ENCODE assay signal across 18 mouse cellular contexts in genomic region chr16:34388871-34389270, GRCm38 (mm10).
A peak's percentile ranks its signal among the peaks of the same experiment; 100 is the strongest.
DNase-seq lines count a peak whose midpoint lies in the region; ATAC-seq lines count a peak whose summit lies in the region.
"Had no signal": no experiment of that assay in that cellular context is flagged by ENCODE, and none has a peak within 500 bp of the region (broad histone marks: within the 10 kb centered on the region; RNA-seq: fewer than 3 reads in every experiment).

No protein-coding gene starts in this region.

- no peak overlapping the region for H3K4me3 ChIP-seq in embryonic facial prominence, embryonic 10.5 days
- H3K4me3 ChIP-seq: forebrain, embryonic 13.5 days; hindbrain, embryonic 15.5 days; limb, embryonic 13.5 days; myocyte had no signal

- no peaks in the 10 kb centered on the region for H3K9me3 ChIP-seq in embryonic facial prominence, embryonic 10.5 days
- H3K9me3 ChIP-seq: forebrain, embryonic 13.5 days; hindbrain, embryonic 15.5 days; limb, embryonic 13.5 days had no signal

- peaks cover 33% of the 10 kb centered on the region for H3K36me3 ChIP-seq in embryonic facial prominence, embryonic 10.5 days (replicated peaks)
- H3K36me3 ChIP-seq: hindbrain, embryonic 15.5 days had no signal

- 87% methylated on average over 6 of the region's 6 CpGs for WGBS in embryonic facial prominence, embryonic 10.5 days

- no peaks in the 10 kb centered on the region for H3K27me3 ChIP-seq in embryonic facial prominence, embryonic 10.5 days (replicated peaks; ENCODE audit: low read depth, poor library complexity, severe bottlenecking)
- H3K27me3 ChIP-seq: forebrain, embryonic 13.5 days; hindbrain, embryonic 15.5 days; limb, embryonic 13.5 days had no signal

- ATAC-seq in megakaryocyte progenitor cell, adult 5-6 weeks (replicated peaks; ENCODE audit: poor library complexity), result no peak
- ATAC-seq: forebrain, embryonic 13.5 days had no signal

- no peak overlapping the region for H3K27ac ChIP-seq in embryonic facial prominence, embryonic 10.5 days (replicated peaks)
- H3K27ac ChIP-seq: forebrain, embryonic 13.5 days; hindbrain, embryonic 15.5 days; limb, embryonic 13.5 days had no signal

- peak; percentile 78 for DNase-seq in layer of hippocampus, adult 11-12 months (ENCODE audit: low spot score)
- DNase-seq in layer of hippocampus, postnatal 25 days (ENCODE audit: extremely low spot score in 1 of 2, low spot score in 1 of 2), result no peak
- peak; percentile 62 for DNase-seq in cerebellum, adult 9-11 months
- DNase-seq in layer of hippocampus, adult 9-10 months (ENCODE audit: low spot score), result peak; percentile 73
- DNase-seq in right cerebral cortex, postnatal 10 days (ENCODE audit: low spot score in 2 of 2), result peak; percentile 66 to 84
- DNase-seq in embryonic facial prominence, embryonic 10.5 days (ENCODE audit: low spot score), result no peak
- no peak for DNase-seq in heart, adult 9 months (ENCODE audit: low spot score in 2 of 2)
- DNase-seq: B cell, adult 2 months; gastrocnemius, postnatal 14 days; heart, postnatal 10 days; kidney, adult 18-20 months; kidney, postnatal 4 days; lung, postnatal 14 days had no signal

- H3K4me1 ChIP-seq in embryonic facial prominence, embryonic 10.5 days, result peaks cover 8% of the 10 kb centered on the region; the same call in 1 of the 2 replicates
- H3K4me1 ChIP-seq: limb, embryonic 13.5 days had no signal

Comparison
In these comparisons a context has a peak if more than half of its experiments do, and no peak if none do; other contexts are left out.
1. DNase-seq: peak in layer of hippocampus, adult 11-12 months (single experiment), cerebellum, adult 9-11 months (single experiment), layer of hippocampus, adult 9-10 months (single experiment) and right cerebral cortex, postnatal 10 days (2 of 2); none in layer of hippocampus, postnatal 25 days (0 of 2), embryonic facial prominence, embryonic 10.5 days (single experiment) and heart, adult 9 months (0 of 2).